Mouse (Mus musculus) induced T-regulatory cell, adult 2 months (primary cell): ENCODE measurements around the gene Neu2.
A peak's percentile ranks its signal among the peaks of the same experiment; 100 is the strongest.
"Not testable (repeated sequence)": the region's sequence is repeated elsewhere in the genome, so short reads cannot be mapped to it uniquely, and the experiment has no call there.

ENCODE experiments used
- DNase-seq: peaks from one replicate; pipeline ENCODE4 v3.0.0-alpha.2; 2012; ENCODE audit warnings: low read depth

The Neu2 gene

DNA sequence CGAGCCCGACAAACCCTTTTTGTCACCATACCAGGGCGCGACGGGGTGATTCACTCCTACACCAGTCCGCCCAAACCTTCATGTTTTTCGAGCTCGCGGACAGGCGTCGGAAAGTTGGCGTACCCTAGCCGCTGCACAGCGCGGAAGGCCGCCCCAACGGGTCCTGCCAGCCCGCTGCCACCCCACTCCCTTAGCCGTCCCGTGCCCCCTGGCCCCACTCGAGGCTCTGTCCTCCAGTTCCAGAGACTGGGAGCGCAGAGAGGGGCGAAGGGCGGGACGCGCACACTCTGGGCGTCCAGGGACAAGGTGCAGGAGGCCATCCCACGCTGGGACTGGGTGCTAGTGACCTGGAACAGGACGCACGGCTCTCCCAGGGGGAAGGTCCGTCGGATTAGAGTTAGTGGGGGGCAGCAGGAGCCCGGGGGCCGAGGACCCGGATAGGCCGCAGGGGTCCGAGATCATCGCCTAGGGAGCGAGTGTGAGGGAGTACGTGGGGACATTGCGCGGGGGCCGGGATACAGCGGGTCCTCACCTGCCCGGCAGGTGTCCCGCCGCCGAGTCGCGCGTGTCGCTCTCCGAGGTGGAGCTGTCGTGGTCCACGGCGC, at the start of gene Neu2:
TSS of gene Neu2 (plus strand) at position 329 of the 605 bp plus-strand sequence.
- no peak for DNase-seq

DNA sequence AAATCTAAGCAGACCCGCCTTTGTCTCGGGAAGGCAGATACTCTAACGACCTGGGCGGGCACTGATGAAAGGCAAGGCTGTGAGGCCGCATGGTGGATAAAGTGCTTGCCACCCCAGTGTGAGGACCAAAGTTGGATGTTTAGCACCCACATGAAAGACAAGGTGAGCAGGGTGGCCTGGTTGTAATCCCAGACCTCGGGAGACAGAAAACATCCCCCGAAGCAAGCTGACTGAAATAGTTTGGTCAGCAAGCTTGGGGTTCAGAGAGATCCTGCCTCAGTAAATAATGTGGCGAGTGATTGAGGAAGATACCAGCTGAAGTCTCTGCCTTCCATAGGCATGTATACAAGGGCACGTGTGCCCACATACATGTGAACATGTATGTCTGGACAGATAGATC, 42.2 kb upstream of the Neu2 start:
- DNase-seq, result peak; percentile 43

- DNase-seq, result peak; percentile 36
Measured at GRCm38 (mm10) chr1:87468321-87468720, 41.4 kb upstream of the Neu2 start.

GRCm38 (mm10) chr1:87469971-87470370, 39.7 kb upstream of the Neu2 start, which contains the start of gene Snorc:
TSS of gene Snorc (plus strand) at chr1:87470271.
- DNase-seq, result not testable (repeated sequence)

DNA sequence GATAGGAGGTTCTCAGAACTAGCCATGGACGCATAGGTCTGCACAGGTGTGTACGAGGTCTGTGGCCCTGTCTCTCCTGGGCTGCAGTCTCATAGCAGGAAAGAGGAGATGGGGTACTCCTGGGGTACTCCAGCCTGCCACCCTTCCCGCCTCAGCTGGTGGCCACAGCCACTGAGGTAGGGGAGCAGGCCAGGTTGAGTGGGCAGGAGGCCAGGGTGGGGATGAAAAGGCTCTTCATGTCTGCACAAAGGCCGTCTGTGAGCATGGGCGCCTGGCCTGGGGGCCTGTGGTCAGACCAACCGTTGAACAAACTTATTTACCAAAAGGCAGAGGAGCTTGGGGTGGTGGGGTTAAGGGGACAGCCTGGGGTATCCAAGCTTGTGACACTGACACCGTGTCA, 37.8 kb upstream of the Neu2 start:
- DNase-seq, result no peak

DNA sequence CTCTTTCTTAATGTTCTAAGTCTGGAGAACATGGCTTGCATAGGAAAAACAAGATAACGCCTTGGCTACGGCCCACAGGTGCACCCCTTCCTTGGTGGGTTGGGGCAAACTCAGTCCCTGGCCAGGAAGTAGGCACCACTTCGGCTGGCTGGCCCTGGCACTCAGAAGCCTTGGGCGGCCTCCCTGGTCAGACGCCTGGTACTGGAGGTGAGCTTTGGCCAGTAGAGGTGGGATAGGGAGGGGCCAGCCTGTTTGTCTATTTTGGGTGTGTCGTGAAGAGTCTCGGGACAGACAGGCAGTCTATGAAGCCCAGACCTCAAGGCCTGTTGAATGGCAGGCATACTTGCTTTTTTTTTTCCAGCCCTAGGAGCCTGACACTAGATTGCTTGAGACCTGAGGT, 37.1 kb upstream of the Neu2 start:
- no peak for DNase-seq

- DNase-seq, result no peak
Measured at GRCm38 (mm10) chr1:87475076-87475895, 34.4 kb upstream of the Neu2 start.

DNA sequence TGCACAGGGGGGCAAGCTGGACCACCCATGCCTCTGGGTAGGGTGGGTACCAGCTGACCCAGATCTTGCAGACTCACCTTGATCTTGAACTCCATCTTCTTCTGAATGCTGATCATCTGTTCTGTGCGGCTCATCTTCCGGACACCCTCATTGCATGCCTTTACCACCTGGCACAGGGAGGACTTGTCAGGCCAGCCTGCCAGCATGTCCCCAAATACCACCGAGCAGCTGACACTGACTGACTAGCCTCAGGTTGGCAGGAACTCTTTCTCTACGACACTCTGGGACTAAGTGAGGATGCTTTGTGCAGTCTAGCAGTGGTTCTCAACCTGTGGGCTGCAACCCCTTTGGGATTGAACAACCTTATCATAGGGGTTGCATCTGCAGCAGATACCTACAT, 27.1 kb upstream of the Neu2 start:
- DNase-seq, result no peak

DNA sequence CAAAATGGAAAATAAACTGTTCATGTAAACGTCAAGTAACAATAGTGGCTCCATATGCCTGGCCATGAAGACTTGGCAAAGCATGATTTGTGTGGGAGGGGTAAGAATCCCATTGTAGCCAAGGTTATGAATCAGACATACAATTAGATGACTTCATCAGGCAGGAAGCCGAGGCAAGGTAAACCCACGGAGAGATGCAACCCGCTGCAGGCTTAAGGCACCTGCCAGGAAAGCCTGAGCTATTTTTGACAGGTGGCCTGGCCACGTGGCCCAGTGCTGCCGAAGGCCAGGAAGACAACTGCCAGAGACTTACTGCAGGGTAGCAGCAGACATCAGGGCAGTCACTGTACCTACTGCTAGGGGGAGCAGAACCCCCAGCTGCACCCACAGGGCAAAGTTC, 23.3 kb upstream of the Neu2 start:
- DNase-seq, result no peak

DNA sequence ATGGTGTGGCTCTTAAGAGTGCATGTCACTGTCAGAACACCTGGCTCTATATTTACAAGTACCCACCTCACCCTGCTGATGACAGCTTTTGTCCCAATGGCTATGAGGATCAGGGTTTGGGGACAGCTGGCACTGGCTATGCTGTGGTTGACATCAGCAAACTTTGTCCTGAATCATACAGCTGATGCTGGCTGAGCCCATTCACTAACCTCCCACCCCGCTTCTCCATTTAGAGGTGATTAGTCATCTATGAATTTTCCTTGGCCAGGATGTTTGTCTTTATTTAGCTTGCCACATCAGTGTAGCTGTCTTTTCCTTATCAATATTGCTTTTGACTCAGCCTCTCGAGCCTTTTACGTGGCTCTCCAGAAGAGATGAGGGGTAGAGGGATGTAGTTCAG, 17.4 kb upstream of the Neu2 start:
- no peak for DNase-seq

DNA sequence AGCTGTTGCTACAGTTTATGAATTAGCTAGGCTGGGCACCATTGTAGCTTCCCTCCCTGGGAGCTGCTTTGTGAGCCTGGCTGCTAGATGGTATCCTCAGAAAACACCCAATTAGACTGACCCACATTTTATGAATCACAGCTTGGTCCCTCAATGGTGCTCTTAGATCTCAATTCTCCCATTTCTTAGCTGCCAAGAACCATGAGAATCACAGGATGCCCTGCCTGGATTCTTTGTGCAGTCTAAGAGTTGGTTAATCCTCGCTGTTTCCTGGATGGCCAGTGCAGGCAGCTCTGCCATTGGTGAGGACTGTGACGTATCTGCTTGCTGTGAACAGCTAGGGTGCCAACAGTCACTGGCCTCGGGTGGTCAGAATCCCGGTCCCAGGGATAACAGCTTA, 16.1 kb upstream of the Neu2 start:
- no peak for DNase-seq

DNA sequence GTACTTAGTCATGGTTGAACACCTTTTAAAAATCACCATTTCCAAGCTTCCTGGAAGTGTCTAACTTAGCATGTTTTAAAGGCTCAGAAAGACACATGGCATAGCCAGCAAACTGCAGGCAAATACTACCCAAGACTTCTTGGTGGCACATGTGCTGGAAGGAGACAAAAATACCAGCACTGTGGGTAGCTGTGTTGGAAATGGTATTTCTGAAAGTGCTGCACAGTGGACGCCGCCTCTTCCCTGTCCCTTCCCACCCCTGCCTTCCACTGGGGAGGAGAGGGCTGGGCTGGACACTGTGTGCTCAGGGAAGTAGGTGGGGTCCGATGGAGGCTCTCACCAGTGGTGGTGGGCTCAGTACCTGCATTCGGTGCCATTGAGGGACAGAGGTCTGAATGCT, 4.2 kb upstream of the Neu2 start:
- no peak for DNase-seq

GRCm38 (mm10) chr1:87507857-87508256, 1.8 kb upstream of the Neu2 start:
- no peak for DNase-seq

- no peak for DNase-seq
Measured at GRCm38 (mm10) chr1:87508591-87509560, 813 bp upstream of the Neu2 start.

- peak; percentile 42 for DNase-seq
Measured at GRCm38 (mm10) chr1:87510166-87510691, 540 bp downstream of the Neu2 start.

DNA sequence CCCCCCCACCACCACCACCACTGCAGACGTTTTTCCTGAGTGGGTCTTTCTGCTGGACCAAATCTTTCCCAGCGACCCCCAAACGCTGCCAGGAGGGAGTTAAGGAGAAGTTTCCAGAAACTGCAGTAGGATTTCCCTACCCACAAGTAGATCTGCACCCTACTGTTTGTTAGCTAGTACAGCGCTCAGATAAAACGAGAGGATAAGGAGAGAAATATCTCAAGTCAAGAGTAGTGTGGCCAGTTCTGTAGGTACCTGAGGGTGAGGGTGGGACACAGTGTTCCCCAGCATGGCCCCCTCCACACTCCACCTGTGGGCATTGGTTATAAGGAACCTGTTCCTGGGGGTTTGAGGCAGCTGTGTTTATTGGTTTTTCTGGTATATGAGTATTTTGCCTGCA, 1.2 kb downstream of the Neu2 start:
- no peak for DNase-seq

DNA sequence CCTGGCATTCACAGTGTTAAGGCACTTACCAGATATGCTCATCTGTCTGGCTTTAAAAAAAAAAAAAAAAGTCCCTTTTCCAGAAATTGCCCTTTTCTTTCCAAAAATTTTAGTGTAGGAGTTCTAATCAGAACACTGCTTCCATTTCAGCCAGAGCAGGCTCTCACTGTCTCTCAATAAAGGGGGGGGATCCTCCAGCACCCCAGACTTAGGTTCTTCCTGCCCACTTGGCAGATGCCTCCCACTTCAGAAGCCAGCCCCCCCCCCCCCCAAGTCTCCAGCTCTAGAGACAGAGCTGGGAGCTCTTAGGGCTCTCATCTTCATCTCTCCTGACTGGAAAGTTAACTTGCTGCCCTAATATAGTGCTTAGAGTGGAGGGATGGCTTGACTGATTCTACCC, 10.8 kb downstream of the Neu2 start:
- DNase-seq, result no peak

DNA sequence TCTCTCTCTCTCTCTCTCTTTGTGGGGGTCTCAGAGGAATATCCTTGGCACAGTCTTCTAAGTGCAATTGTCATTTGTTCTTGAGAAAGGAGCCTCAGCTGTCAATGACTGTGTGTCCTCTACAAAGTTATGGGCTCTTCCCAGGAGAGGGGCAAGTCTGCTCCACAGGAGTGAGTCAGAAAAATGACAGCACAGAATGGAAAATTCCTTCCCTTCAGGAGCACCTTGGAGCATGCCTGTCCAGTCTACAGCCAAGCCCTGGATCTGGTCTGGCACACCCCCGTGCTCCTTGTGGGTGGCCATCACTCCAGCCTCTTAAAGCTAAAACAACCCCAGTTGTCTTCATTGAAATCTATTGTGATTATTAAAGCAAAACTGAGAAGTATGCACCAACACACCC, 11.8 kb downstream of the Neu2 start:
- no peak for DNase-seq

DNA sequence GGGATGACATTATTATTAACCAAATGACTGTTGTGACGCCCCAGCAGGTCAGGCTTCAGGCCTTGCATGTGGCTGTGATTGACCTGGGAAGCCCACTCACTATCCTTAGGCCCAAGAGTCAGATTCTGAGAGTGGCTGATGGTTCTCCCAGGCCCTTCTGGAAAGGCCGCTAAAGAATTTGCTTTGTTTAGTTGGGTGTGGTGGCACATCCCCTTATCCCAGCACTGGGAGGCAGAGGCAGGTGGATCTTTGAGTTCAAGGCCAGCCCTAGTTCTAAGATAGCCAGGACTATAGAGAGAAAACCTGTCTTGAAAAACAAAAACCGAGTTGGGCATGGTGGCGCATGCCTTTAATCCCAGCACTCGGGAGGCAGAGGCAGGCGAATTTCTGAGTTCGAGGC, 15.4 kb downstream of the Neu2 start:
- DNase-seq, result no peak

- DNase-seq, result no peak
Measured at GRCm38 (mm10) chr1:87527191-87527590, 17.5 kb downstream of the Neu2 start.

GRCm38 (mm10) chr1:87532346-87532745, 22.7 kb downstream of the Neu2 start:
- DNase-seq, result no peak

DNA sequence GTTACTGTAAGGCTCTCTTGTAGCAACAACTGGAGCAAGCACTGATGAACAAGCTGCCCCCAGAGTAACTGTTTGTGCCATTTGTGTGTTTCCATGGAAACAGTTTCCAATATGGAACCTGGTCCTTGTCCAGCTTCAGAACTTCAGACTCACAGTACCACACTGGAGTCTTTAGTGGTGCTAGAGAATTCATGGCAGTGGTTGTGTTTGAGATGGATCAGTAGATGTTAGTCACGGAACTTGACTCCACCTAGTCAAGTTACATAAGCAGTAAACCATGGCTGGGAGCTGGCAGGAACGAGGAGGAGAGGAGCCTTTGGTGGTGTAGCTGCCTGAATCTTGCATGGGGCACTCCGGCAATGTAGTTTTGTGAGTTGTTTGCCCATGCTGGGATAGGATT, 24.4 kb downstream of the Neu2 start:
- no peak for DNase-seq
